Mouse (Mus musculus) cerebellum, postnatal 4 days (tissue): ENCODE data around the gene Npnt.

ENCODE experiments used
- DNase-seq, 2 experiments: peaks; one replicate each; pipeline ENCODE4 v3.0.0; 2022; ENCODE audit warnings: low spot score in 2 of 2, mixed read lengths in 1 of 2

The Npnt gene

DNA sequence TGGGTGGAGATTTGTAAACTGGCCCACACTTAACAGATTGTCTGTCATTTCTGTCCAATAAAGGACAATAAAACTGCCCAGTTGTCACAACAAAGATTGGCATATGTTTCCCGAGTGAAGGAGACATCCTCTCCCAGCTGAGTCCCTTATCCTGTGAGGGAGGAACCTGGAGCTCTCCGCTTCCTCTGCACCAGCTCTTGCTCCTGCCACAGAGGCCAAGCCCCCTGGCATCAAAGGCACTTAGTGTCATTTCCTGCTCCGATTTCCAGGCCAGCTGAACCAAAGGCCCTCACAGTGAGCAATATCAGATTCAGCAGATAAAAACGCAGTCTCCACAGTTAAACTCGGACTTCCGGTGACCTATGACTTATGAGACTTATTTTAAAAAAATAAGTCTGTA lies 93.4 kb downstream of the Npnt start:
- DNase-seq: no peak

DNA sequence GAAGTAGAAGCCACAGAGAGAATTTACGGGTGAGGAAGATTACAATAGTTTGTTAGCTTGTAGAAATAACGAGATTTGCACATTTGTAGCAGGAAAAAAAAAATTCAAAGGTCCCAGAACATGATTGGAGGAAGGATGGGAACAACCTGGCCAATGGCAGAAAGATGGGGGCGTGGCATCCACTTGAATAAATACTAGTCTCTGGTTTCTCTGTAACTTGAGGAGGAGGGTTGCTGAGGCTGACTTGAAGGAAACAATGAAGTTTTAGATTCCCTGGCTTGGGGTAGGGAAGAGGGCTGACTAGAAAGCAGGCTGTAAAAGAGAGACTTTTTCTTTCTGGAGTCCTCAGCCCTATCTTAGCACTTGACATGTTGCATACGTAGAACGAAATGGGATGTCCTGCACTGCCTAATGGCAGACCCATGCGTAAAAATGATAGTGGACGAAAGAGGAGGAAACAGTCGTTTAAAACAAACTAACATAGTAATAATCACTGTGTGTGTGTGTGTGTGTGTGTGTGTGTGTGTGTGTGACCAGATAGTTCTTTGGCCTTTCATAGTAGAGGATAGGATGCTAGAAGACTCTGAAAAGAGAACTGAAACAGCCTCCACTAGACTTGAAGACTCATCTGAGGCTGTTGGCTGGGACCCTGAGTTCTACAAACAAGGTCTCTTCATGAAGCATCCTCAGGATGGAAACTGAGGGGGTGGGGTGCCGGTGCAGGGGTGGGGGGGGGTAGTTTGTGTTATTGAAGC lies 94.5 kb downstream of the Npnt start:
- DNase-seq: no peak

DNA sequence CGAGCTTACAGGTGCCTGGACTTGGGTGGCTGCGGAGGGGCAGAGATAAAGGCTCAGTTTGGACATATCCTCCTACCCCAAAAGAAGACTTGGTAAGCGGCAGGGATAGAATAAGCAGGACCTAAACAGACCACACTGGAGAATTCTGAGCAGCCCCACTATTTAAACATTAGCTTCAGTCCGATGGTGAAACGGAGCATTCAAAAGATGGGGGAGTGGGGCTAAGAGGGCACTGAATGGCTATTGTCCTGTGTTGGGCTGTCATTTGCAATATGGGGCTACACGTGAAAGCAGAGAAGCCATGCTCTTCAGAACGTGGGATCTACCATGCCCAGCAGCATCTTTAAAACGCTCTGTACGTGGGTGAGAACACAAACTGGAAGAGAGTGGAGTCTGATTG lies 95.8 kb downstream of the Npnt start:
- DNase-seq: no peak

DNA sequence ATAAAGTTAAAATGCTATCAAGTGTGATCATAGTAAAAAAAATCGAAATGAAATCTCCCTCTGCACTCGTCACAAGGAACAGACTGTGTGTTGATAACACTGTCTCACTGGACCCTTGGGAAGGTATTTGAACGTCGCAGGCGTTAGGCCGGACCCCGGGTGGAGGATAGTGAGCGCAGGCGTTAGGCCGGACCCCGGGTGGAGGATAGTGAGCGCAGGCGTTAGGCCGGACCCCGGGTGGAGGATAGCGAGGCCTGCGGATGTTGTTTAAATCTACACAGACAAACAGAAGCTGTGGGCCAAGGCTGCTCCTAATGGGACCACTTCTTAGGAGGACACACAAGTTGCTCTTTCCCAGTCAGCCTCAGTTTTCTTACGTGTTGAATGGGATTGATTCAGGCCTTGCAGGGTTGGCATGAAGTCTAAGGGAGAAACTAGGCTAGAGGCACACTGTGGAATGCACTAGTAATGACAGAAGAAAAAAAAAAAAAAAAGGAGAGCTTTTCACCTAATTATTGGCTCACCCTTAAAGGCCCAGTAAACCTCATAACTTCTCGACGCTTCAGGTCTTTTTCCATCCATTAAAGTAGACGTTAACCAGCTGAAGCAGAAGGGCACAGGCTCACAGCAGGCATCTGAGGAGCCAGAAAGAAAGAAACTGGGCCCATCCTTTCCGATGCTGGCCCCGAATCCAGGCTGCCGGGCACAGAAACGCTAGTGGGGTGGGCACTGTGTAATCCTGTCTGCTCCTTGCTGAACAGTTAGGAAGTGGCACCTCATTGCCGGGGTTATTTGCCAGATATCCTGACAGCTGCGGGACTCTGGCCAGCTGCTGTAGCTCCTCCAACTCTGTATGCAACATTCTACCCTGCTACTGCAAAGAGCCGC lies 98.0 kb downstream of the Npnt start:
- no peak for DNase-seq

DNA sequence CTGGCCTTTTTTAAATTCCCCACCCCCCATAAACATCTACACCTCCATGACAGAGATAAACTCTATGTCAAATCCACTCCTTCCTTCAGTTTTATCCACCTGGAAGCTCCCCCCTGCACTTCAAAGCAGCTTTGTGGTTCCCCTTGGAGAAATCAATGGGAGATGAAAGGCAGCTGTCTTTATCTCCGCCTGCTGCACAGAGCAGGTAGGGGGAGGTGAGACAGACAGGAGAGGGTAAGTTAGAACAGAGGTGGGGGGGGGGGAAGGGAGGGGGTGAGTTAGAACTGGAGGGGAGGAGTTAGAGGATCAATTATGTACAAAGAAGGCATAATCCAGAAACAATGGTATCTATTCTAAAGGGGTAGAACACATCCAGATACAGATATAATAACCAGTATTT lies 98.7 kb downstream of the Npnt start:
- DNase-seq: no peak

DNA sequence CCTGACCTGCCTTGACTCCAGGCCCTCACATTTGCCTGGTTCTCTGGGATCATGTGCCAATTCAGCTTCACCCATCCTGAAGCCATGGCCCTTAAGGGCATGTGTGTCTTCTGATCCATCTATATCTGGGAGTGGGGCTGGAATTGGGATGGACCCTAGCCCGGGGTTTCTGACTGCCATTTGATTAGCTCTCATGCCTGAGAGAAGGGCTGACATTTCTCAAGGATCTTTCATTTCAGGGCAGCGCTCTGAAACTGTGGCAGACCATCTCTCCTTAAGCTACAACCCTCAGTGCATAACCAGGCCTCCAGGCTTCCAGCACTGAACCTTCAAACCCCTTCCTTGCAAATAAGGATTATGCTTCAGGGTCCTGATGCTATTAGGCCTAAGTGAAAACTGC lies 99.7 kb downstream of the Npnt start:
- no peak for DNase-seq

DNA sequence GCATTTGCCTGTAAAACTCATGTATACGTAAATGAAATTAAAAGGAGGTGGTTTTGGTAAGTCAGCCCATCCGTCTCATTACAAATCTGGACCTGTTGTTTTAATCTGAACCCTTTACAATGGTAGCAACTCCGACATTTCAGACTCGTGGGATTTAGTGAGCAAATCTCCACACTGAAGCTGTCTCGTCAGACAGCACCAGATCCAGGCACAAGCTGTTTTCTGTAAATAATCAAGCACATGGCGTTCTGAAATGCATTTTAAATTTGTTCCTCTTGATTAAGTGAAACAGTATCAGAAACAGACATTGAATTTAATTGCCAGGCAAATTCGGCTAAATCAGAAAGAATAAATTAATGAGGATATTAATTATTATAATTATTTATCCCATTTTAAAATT lies 100.4 kb downstream of the Npnt start:
- DNase-seq: no peak

DNA sequence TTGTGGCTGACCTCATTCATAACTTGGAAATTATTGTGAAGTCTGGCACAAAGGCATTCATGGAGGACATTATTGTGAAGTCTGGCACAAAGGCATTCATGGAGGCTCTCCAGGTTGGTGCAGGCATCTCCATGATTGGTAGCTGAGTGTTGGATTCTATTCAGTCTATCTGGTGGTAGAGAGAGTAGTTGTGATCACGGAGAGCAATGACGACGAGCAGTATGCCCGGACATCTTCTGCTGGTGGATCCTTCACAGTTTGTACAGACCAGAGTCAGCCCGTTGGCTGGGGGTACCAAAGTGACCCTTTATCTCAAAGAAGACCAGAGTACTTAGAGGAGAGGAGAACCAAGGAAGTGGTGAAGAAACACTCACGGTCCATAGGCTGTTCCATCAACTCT lies 107.4 kb downstream of the Npnt start:
- DNase-seq: no peak

DNA sequence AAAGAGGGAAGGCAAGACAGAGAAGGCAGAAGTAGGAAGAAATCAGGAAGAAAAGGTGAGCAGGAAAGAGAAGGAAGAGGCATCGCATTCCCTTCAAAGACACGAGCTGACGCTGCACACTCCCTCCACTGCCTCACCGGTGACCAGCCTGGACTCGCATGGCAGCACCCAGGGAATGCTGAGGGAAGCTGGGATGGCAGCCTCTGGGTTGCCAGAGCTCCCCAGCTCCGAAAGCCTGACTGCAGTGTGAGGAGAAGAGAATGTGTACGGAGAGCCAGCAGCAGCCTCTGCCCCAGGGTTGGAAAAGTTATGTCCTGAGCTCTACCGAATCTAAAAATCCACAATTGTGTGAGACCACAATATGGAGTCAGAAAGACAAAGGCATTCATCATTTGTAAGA lies 110.6 kb downstream of the Npnt start:
- no peak for DNase-seq

DNA sequence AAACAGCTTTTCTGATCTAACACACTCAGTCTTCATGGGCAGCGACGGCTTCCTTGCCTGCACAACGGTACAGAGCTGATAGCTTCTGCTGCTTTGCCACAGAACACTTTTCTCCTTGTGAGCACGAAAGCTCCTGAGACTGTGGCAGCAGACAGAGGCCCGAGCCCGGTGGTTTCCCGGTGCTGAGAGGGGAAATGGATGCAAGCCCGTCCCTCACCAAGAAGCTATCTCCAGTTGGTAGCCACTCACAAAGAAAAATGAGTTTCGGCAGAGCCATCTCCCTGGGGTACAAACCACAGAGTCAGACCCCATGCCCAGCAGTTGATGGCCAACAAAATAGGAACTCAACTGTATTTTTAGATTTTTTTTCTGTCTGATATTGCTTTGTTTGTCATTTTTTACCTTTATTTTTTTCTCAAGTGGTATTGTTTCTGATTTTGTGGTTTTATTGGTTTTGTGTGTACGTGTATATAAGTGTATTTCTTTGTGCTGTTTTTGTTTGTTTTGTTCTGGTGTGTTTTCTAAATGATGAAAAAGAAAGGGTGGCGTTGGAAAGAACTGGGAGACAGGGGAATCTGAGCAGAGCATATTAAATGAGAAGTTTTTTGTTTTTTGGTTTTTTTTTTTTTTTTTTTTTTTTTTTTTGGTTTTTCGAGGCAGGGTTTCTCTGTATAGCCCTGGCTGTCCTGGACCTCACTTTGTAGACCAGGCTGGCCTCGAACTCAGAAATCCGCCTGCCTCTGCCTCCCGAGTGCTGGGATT lies 111.3 kb downstream of the Npnt start:
- no peak for DNase-seq

DNA sequence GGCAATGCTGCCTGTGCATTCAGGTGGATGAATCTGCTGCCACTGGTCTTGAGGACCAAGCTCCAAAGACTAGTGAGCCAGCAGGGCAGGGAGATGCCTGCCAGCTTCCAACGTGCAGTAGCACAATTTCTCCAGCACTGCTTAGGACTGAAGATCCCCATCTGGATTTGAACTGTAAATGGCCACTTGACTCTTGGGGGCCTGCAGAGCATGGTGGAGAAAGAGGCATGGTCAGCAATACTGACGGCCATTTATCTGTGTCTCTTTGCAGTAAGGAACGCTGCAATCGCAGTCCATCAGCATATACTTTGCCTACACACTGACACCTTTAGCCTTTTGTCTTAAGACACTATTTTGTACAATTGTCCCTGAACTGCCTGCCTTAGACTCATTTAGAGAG lies 113.0 kb downstream of the Npnt start:
- no peak for DNase-seq

DNA sequence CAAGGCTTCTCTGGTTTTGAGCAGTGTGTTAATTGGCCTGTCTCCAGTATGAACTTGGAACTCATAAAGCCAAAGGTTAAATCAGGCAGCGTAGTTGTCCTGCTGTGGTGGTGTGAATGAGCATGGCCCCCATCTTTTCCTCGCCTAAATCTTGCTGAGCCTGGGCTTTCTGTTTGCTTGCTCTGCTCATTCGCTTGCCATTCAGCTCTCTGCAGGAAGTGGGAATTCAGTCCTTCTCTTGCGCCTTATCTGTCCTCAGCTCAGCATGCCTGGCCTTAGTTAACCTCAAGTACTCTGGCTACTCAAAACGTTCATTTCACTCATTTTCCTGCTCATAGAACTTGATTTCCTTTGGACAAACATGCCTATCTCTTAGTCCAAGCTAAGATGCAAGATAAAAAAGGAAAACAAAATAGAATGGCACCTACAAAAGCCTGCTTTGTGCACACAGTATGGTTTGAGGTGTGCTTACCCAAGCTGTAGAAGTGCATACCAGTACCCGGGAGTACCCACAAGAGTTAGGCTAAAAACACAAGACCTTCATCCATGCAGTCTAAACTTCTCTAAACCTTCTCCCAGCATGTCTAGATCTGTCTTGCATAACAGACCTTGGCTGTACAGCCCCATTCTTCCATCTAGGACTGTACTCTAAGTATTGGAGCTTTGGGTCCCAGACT lies 114.8 kb downstream of the Npnt start:
- DNase-seq: no peak
